Mouse (Mus musculus): ENCODE measurements around the gene Ppih. TPM values are rescaled to one million over a fixed set of nuclear protein-coding genes. Genes with fewer than 3 reads are reported as not detected.

Gene Ppih
- polyA plus RNA-seq, 1 experiment, result 26.6 TPM

GRCm38 (mm10) chr4:119275726-119276125 lies 44.6 kb downstream of the Ppih start:
- DNase-seq, result no peak
- Histone ChIP-seq H3K36me3 (ENCODE audit: control insufficient read depth, insufficient read depth, low read length) (peaks cover 76% of the 10 kb centered on the region), H3K4me3 (ENCODE audit: control insufficient read depth, insufficient read depth, low read length) (no peak overlapping the region), H3K27ac (ENCODE audit: control insufficient read depth, insufficient read depth, low read length) (no peak overlapping the region), H3K27me3 (ENCODE audit: control insufficient read depth, insufficient read depth, low read length) (no peaks in the 10 kb centered on the region), H3K4me1 (replicated peaks; ENCODE audit: control insufficient read depth, insufficient read depth, low read length) (no peaks in the 10 kb centered on the region)
- 93% methylated on average over 2 of the region's 2 CpGs for WGBS
- TF ChIP-seq CTCF (IDR thresholded peaks at IDR 0.05; ENCODE audit: borderline replicate concordance, control insufficient read depth, extremely low read depth, insufficient read depth, low read length, poor library complexity) (no peak), POLR2A (IDR thresholded peaks at IDR 0.05; ENCODE audit: control insufficient read depth, extremely low read depth, insufficient read depth, low read length, poor library complexity) (no peak)

DNA sequence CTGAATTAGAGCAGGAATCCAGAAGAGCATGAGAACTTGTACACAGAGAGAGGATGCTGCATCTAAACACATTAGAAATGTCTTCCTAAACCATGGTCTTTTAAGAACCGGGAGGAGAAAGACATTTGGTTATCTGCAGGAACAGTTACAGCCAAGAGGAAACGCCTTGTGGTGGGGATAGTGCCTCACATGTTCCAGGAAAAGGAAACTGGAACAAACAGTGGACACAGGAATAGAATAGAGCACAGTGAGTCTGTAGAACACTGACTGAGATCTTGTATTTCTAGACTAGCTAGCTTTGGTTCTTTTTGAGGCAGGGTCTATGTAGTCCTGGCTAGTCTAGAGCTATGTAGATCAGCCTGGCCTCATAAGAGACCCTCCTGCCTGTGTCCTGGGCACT lies 45.1 kb downstream of the Ppih start:
- Histone ChIP-seq H3K4me3 (ENCODE audit: control insufficient read depth, insufficient read depth, low read length) (no peak overlapping the region), H3K4me1 (replicated peaks; ENCODE audit: control insufficient read depth, insufficient read depth, low read length) (no peaks in the 10 kb centered on the region), H3K27ac (ENCODE audit: control insufficient read depth, insufficient read depth, low read length) (no peak overlapping the region; the same call in 1 of the 2 replicates), H3K27me3 (ENCODE audit: control insufficient read depth, insufficient read depth, low read length) (no peaks in the 10 kb centered on the region), H3K36me3 (ENCODE audit: control insufficient read depth, insufficient read depth, low read length) (peaks cover 72% of the 10 kb centered on the region)
- no peak for DNase-seq
- TF ChIP-seq CTCF (IDR thresholded peaks at IDR 0.05; ENCODE audit: borderline replicate concordance, control insufficient read depth, extremely low read depth, insufficient read depth, low read length, poor library complexity) (no peak), POLR2A (IDR thresholded peaks at IDR 0.05; ENCODE audit: control insufficient read depth, extremely low read depth, insufficient read depth, low read length, poor library complexity) (no peak)
- 81% methylated on average over 2 of the region's 2 CpGs for WGBS

GRCm38 (mm10) chr4:119274627-119275026 lies 45.7 kb downstream of the Ppih start:
- H3K27me3 ChIP-seq (ENCODE audit: control insufficient read depth, insufficient read depth, low read length), result no peaks in the 10 kb centered on the region
- TF ChIP-seq POLR2A (IDR thresholded peaks at IDR 0.05; ENCODE audit: control insufficient read depth, extremely low read depth, insufficient read depth, low read length, poor library complexity) (no peak), CTCF (IDR thresholded peaks at IDR 0.05; ENCODE audit: borderline replicate concordance, control insufficient read depth, extremely low read depth, insufficient read depth, low read length, poor library complexity) (no peak)
- WGBS, result 97% methylated on average over 1 of the region's 1 CpGs
- H3K36me3 ChIP-seq (ENCODE audit: control insufficient read depth, insufficient read depth, low read length), result peaks cover 66% of the 10 kb centered on the region
- H3K4me1 ChIP-seq (replicated peaks; ENCODE audit: control insufficient read depth, insufficient read depth, low read length), result no peaks in the 10 kb centered on the region
- DNase-seq, result no peak
- H3K4me3 ChIP-seq (ENCODE audit: control insufficient read depth, insufficient read depth, low read length), result no peak overlapping the region
- no peak overlapping the region for H3K27ac ChIP-seq (ENCODE audit: control insufficient read depth, insufficient read depth, low read length)

DNA sequence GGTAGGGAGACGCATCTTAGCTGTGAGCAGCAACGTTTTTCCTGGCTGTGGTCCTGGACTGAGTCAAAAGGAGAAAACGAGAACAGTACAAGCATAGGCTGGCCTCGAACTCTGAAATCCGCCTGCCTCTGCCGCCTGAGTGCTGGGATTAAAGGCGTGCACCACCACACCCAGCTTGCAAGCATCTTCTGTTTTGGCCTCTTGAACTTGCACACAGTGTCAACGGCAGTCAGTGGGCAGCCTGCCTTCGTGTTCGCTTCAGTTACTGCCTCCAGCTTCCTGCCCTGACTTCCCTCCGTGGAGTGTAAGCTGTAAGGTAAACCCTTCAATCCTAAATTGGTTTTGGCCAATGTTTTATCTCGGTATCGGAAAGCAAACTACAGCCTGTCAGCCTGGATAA lies 53.7 kb downstream of the Ppih start:
- H3K27ac ChIP-seq (ENCODE audit: control insufficient read depth, insufficient read depth, low read length), result no peak overlapping the region
- 0 out of 2 replicates have a peak, but pooled peaks cover 2% of the 10 kb centered on the region for H3K4me1 ChIP-seq (replicated peaks; ENCODE audit: control insufficient read depth, insufficient read depth, low read length)
- DNase-seq, result no peak
- peaks cover 5% of the 10 kb centered on the region for H3K36me3 ChIP-seq (ENCODE audit: control insufficient read depth, insufficient read depth, low read length)
- no peaks in the 10 kb centered on the region for H3K27me3 ChIP-seq (ENCODE audit: control insufficient read depth, insufficient read depth, low read length)
- TF ChIP-seq POLR2A (IDR thresholded peaks at IDR 0.05; ENCODE audit: control insufficient read depth, extremely low read depth, insufficient read depth, low read length, poor library complexity), result no peak
- TF ChIP-seq CTCF (IDR thresholded peaks at IDR 0.05; ENCODE audit: borderline replicate concordance, control insufficient read depth, extremely low read depth, insufficient read depth, low read length, poor library complexity), result no peak
- no peak overlapping the region for H3K4me3 ChIP-seq (ENCODE audit: control insufficient read depth, insufficient read depth, low read length)
- 76% methylated on average over 13 of the region's 13 CpGs for WGBS

- Histone ChIP-seq H3K4me3 (ENCODE audit: control insufficient read depth, insufficient read depth, low read length) (no peak overlapping the region), H3K4me1 (replicated peaks; ENCODE audit: control insufficient read depth, insufficient read depth, low read length) (0 out of 2 replicates have a peak, but pooled peaks cover 2% of the 10 kb centered on the region), H3K27ac (ENCODE audit: control insufficient read depth, insufficient read depth, low read length) (no peak overlapping the region), H3K36me3 (ENCODE audit: control insufficient read depth, insufficient read depth, low read length) (no peaks in the 10 kb centered on the region), H3K27me3 (ENCODE audit: control insufficient read depth, insufficient read depth, low read length) (no peaks in the 10 kb centered on the region)
- no peak for DNase-seq
- TF ChIP-seq CTCF (IDR thresholded peaks at IDR 0.05; ENCODE audit: borderline replicate concordance, control insufficient read depth, extremely low read depth, insufficient read depth, low read length, poor library complexity), result no peak
- TF ChIP-seq POLR2A (IDR thresholded peaks at IDR 0.05; ENCODE audit: control insufficient read depth, extremely low read depth, insufficient read depth, low read length, poor library complexity), result no peak
- WGBS, result 89% methylated on average over 3 of the region's 3 CpGs
Measured at GRCm38 (mm10) chr4:119263459-119263858, 56.9 kb downstream of the Ppih start.

DNA sequence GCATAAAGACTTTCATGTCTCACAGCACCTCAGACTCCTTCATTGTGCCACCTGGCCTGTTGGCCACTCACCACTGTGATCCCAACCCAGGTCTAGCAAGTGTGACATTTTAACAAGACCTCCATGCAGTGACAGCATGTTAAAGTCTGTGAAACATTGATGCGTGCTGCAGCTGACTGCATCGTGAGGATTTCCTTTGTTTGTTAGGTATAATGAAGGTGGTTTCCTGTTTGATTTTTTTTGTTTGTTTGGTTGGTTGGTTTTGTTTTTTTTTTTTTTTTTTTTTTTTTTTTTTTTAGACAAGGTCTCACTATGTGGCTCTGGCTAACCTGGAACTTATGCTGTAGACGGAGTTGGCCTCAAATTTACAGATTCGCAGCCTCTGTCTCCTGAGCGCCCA lies 57.9 kb downstream of the Ppih start:
- Histone ChIP-seq H3K4me1 (replicated peaks; ENCODE audit: control insufficient read depth, insufficient read depth, low read length) (peaks cover 4% of the 10 kb centered on the region), H3K36me3 (ENCODE audit: control insufficient read depth, insufficient read depth, low read length) (no peaks in the 10 kb centered on the region), H3K27ac (ENCODE audit: control insufficient read depth, insufficient read depth, low read length) (no peak overlapping the region), H3K27me3 (ENCODE audit: control insufficient read depth, insufficient read depth, low read length) (no peaks in the 10 kb centered on the region), H3K4me3 (ENCODE audit: control insufficient read depth, insufficient read depth, low read length) (no peak overlapping the region)
- 85% methylated on average over 5 of the region's 5 CpGs for WGBS
- TF ChIP-seq CTCF (IDR thresholded peaks at IDR 0.05; ENCODE audit: borderline replicate concordance, control insufficient read depth, extremely low read depth, insufficient read depth, low read length, poor library complexity) (no peak), POLR2A (IDR thresholded peaks at IDR 0.05; ENCODE audit: control insufficient read depth, extremely low read depth, insufficient read depth, low read length, poor library complexity) (no peak)
- DNase-seq, result no peak
